Comparison of ENCODE assay signal across 20 mouse cellular contexts in the genomic region with DNA sequence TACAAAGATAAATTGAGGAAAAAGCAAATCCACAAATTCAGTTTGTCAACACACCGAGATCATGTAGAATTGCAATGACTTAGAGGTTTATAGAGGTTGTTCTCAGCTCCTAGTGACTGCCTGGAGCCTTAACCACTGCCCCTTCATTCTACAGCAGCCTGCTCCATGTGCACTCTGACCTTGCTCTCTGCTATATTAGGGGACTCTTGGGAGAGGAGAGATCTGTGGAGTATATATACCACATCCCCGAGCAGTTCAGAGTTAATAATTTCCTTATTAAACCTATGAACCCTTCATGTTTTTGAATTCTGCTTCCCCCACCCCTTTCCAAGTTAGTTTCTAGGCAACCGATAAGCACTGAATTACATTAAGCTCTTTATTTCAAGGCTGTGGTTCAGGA.
DNase-seq lines count a peak whose midpoint lies in the region; ATAC-seq and TF ChIP-seq lines count a peak whose summit lies in the region.
"Had no signal": no experiment of that assay in that cellular context is flagged by ENCODE, and none has a peak within 500 bp of the region (broad histone marks: within the 10 kb centered on the region; RNA-seq: fewer than 3 reads in every experiment).

No protein-coding gene starts in this region.

- no peaks in the 10 kb centered on the region for H3K9me3 ChIP-seq in forebrain, postnatal 0 days (ENCODE audit: low read length)
- no peaks in the 10 kb centered on the region for H3K9me3 ChIP-seq in forebrain, embryonic 15.5 days
- no peaks in the 10 kb centered on the region for H3K9me3 ChIP-seq in kidney, embryonic 16.5 days (ENCODE audit: low read length)
- H3K9me3 ChIP-seq: embryonic facial prominence, embryonic 10.5 days; heart, embryonic 13.5 days; hindbrain, embryonic 15.5 days had no signal

- TF ChIP-seq CTCF in forebrain, postnatal 0 days (IDR thresholded peaks at IDR 0.05; ENCODE audit: low read depth) = no peak
- TF ChIP-seq CTCF in brain, embryonic 14.5 days (IDR thresholded peaks at IDR 0.05; ENCODE audit: borderline replicate concordance, extremely low read depth, insufficient read depth, insufficient read length) = no peak

- H3K4me3 ChIP-seq in forebrain, postnatal 0 days (ENCODE audit: low read depth, low read length) = no peak overlapping the region
- H3K4me3 ChIP-seq in forebrain, embryonic 15.5 days = no peak overlapping the region
- H3K4me3 ChIP-seq in kidney, embryonic 16.5 days (ENCODE audit: low read length) = no peak overlapping the region
- H3K4me3 ChIP-seq: embryonic facial prominence, embryonic 10.5 days; heart, embryonic 13.5 days; hindbrain, embryonic 15.5 days had no signal

- no peak for TF ChIP-seq POLR2A in brain, embryonic 14.5 days (IDR thresholded peaks at IDR 0.05; ENCODE audit: borderline replicate concordance, extremely low read depth, insufficient read depth, insufficient read length, poor library complexity, severe bottlenecking)

- no peak overlapping the region for H3K9ac ChIP-seq in forebrain, postnatal 0 days
- H3K9ac ChIP-seq in forebrain, embryonic 15.5 days (replicated peaks) = no peak overlapping the region
- H3K9ac ChIP-seq in kidney, embryonic 16.5 days (replicated peaks; ENCODE audit: low read length) = no peak overlapping the region
- H3K9ac ChIP-seq: heart, embryonic 13.5 days; hindbrain, embryonic 15.5 days had no signal

- peak; percentile 32 for DNase-seq in forebrain, postnatal 0 days
- DNase-seq in kidney, adult 11 months = no peak
- peak; percentile 35 for DNase-seq in brain, embryonic 14.5 days (ENCODE audit: low read depth)
- DNase-seq in retina, postnatal 1 day = peak; percentile 30
- no peak for DNase-seq in right cerebral cortex, adult 18-20 months
- DNase-seq: adrenal gland, postnatal 14 days; cerebellum, adult 2 months; cerebellum, postnatal 10 days; gastrocnemius, postnatal 36 days; heart, adult 11 months; heart, postnatal 4 days had no signal

- no peak overlapping the region for H3K4me2 ChIP-seq in forebrain, postnatal 0 days (ENCODE audit: low read depth)
- no peak overlapping the region for H3K4me2 ChIP-seq in forebrain, embryonic 15.5 days (replicated peaks)
- H3K4me2 ChIP-seq in kidney, embryonic 16.5 days (replicated peaks; ENCODE audit: low read depth, low read length) = no peak overlapping the region
- H3K4me2 ChIP-seq: heart, embryonic 13.5 days; hindbrain, embryonic 15.5 days had no signal

- ATAC-seq in forebrain, postnatal 0 days = peak; percentile 78; the same call in 1 of the 2 replicates
- no peak for ATAC-seq in forebrain, embryonic 15.5 days (replicated peaks)
- peak; percentile 78 for ATAC-seq in kidney, embryonic 16.5 days (ENCODE audit: low FRiP score, low TSS enrichment)
- ATAC-seq: activated CD4-positive, CD25-positive, alpha-beta regulatory T cell, adult 4 months; inflammation-experienced regulatory T-cells, adult 6 months; Patski had no signal

- WGBS in forebrain, postnatal 0 days = 52% methylated on average over 3 of the region's 3 CpGs
- WGBS in forebrain, embryonic 15.5 days = 79% methylated on average over 3 of the region's 3 CpGs
- WGBS in kidney, embryonic 16.5 days = 67% methylated on average over 3 of the region's 3 CpGs

- H3K27ac ChIP-seq in forebrain, postnatal 0 days (ENCODE audit: low read depth, low read length) = no peak overlapping the region
- H3K27ac ChIP-seq in forebrain, embryonic 15.5 days (replicated peaks) = no peak overlapping the region
- no peak overlapping the region for H3K27ac ChIP-seq in kidney, embryonic 16.5 days (ENCODE audit: low read length)
- H3K27ac ChIP-seq: embryonic facial prominence, embryonic 10.5 days; heart, embryonic 13.5 days; hindbrain, embryonic 15.5 days had no signal

- no peaks in the 10 kb centered on the region for H3K36me3 ChIP-seq in forebrain, postnatal 0 days (ENCODE audit: insufficient read depth)
- no peaks in the 10 kb centered on the region for H3K36me3 ChIP-seq in forebrain, embryonic 15.5 days
- H3K36me3 ChIP-seq in kidney, embryonic 16.5 days (ENCODE audit: insufficient read depth, low read length) = no peaks in the 10 kb centered on the region
- H3K36me3 ChIP-seq: embryonic facial prominence, embryonic 10.5 days; heart, embryonic 13.5 days; hindbrain, embryonic 15.5 days had no signal

- H3K4me1 ChIP-seq in forebrain, postnatal 0 days (ENCODE audit: insufficient read depth) = no peaks in the 10 kb centered on the region
- no peaks in the 10 kb centered on the region for H3K4me1 ChIP-seq in forebrain, embryonic 15.5 days
- H3K4me1 ChIP-seq in kidney, embryonic 16.5 days (ENCODE audit: insufficient read depth, low read length) = no peaks in the 10 kb centered on the region
- H3K4me1 ChIP-seq: embryonic facial prominence, embryonic 10.5 days; heart, embryonic 13.5 days; hindbrain, embryonic 15.5 days had no signal

- H3K27me3 ChIP-seq in forebrain, postnatal 0 days (ENCODE audit: insufficient read depth, low read length) = no peaks in the 10 kb centered on the region
- no peaks in the 10 kb centered on the region for H3K27me3 ChIP-seq in forebrain, embryonic 15.5 days
- no peaks in the 10 kb centered on the region for H3K27me3 ChIP-seq in kidney, embryonic 16.5 days (ENCODE audit: insufficient read depth, low read length)
- H3K27me3 ChIP-seq: CH12.LX; heart, embryonic 13.5 days; hindbrain, embryonic 15.5 days; Patski had no signal

Comparison
In these comparisons a context has a peak if more than half of its experiments do, and no peak if none do; other contexts are left out.
1. DNase-seq: peak in forebrain, postnatal 0 days (single experiment), brain, embryonic 14.5 days (single experiment) and retina, postnatal 1 day (single experiment); none in kidney, adult 11 months (single experiment) and right cerebral cortex, adult 18-20 months (single experiment).